Mouse (Mus musculus) urinary bladder, postnatal 14 days (tissue): ENCODE measurements around the gene Tbkbp1.
A peak's percentile ranks its signal among the peaks of the same experiment; 100 is the strongest.

Experiments
- DNase-seq: peaks from one replicate; pipeline ENCODE4 v3.0.0; 2021; ENCODE audit warnings: low spot score

Tbkbp1 gene

DNA sequence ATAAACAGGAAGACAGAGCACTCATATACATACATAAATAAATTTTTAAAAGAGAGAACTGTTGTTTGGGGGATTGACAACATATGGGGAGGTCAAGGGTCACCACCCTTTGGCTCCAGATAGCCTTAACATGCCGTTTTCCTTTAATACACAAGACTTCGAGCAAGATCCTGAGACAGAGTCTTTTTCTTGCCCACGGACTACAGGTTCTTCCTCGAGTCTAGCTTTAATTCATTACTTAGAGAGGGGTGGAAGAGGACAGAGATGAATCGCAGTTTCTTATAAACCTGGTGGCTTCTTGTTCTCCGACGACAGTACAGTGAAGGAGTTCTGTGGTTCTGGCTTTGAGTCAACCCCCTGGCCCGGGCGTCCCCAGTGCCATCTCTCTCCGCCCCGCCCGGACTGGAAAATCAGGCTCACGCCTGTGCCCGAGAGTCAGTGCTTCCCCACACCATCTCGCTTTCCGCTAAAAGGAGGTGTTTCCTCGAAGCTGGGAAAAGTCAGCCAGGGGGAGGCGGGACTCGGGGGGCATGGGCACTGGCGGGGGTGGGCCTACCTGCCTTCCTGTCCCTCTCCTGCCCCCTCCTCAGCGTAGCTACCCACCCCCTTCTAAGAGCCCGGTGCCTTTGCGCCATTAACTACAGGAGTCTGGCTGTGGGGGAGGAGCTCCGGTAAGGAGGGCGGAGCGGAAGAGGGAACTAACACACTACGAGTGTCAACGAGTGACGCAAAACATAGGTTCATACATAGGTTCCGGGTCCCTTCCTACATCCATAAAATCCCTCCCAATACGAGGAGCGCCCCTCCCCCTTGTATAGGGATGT lies 24.4 kb downstream of the Tbkbp1 start:
- DNase-seq: peak; percentile 62

DNA sequence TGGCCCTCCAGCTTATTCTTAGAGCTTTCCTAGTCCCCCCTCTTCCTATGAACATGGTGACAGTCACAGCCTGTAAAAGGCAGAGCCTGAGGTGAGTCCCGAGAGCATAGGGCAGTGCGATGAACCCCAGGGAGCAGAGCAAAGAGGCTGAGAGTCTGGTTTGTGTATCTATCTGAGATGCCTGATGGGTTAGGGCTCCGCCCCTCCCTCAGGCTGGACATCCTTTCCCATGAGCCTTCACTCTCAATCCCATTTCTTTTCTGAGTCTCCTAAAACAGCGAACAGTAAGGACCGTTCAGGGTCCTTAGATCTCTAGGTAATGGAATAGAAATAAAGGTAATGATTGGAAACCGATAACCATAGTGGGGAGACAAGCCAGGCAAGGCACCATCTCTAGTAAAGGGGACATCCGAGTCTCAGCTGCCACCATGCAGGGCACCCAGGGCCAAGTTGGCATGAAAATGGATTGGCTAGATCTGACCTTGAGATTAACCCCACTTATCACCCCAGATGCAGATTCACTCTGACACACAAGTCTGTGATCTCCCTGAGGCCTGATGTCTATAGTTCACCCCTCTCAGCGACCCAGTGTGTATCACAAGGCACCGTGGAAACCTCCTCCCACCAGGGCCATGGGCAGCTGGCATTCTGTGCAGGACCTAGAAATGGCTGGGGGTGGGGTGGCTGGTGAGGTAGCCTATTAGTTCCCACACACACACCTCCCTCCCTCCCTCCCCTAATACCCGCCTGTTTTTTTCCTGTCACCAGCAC lies 26.8 kb downstream of the Tbkbp1 start:
- DNase-seq: no peak

DNA sequence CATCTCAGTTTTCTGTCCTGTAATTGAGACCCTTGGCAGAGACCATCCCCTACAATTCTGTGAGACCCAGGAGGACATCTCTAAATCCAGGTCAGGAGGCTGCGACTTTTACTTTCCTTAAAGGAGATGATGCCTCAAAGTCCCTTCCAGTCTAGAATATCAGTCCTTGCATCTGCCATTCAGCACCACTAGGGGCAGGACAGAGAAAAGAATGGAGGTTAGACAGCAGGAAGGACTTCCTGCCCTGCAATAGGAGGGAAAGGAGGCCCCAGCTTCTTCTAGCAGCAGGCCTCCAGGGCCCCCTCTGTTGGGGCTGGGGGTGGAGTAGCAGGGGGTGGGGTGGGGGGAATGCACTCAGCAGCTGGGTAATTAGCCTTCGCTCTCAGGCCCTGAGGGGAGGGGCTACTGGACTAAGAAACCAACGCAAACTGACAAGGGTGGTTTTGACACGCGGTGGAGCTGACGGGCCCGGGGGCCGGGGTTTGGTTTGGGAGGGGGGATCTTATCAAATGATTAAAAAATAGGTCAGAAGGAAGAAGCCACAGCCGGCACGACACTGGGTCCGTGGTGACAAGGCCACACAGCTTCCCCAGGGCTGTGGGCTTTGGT lies 27.9 kb downstream of the Tbkbp1 start:
- no peak for DNase-seq

DNA sequence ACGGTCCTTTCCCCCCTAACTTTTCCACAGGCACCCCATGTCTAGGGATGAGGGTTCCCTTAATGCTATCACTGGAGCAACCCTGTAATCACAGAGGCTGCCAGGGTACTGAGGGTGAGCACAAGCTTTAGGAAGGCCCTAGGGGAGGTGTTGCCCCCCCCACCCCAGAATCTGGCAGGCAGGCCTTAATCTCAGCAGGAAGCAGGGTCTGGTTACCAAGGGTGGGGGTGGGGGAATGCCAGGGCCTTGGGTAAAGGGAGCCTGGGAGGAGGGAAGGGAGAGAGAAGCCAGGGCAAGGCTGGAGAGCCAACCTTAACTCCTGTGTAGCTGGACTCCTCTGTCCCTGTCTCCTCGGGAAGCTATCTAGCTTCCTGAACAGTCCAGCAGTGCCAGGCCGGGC lies 30.7 kb downstream of the Tbkbp1 start:
- DNase-seq: no peak

DNA sequence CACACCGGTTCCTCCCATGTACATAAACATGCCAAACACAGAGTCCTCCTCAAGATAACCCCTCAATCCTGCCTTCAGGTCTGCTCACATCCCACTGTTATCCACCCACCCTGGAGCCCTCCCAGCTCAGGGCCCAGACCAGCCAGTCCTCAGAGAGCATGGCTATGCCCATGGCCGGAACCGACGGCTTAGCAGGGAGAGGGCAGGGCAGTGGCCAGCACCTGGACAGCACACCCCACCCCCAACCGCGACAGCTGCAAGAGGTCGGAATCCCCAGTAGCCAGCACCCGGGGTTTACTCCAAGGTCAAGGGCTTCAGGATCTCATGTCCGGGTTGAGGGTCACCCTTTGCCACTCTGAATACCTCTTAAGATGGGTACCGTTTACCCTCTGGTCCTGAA lies 31.1 kb downstream of the Tbkbp1 start:
- no peak for DNase-seq

DNA sequence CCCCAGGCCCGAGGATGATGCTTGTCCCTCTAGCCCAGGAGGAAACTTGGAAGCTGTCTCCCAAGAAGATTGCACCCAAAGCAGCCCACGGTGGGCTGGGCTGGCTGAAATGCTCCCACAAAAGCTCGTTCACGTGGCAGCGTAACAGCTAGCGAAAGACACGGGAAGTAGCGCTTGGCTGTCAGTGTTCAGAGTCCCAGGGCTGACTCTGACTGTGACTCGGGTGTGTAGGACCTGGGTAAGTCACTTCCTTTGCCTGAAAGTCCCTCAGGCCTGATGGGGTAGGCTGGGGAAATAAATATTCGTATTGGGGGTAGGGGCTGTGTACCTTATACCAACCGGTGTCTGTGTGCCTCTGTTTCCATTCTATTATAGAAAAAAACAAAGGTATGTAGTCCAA lies 35.5 kb downstream of the Tbkbp1 start:
- DNase-seq: no peak

DNA sequence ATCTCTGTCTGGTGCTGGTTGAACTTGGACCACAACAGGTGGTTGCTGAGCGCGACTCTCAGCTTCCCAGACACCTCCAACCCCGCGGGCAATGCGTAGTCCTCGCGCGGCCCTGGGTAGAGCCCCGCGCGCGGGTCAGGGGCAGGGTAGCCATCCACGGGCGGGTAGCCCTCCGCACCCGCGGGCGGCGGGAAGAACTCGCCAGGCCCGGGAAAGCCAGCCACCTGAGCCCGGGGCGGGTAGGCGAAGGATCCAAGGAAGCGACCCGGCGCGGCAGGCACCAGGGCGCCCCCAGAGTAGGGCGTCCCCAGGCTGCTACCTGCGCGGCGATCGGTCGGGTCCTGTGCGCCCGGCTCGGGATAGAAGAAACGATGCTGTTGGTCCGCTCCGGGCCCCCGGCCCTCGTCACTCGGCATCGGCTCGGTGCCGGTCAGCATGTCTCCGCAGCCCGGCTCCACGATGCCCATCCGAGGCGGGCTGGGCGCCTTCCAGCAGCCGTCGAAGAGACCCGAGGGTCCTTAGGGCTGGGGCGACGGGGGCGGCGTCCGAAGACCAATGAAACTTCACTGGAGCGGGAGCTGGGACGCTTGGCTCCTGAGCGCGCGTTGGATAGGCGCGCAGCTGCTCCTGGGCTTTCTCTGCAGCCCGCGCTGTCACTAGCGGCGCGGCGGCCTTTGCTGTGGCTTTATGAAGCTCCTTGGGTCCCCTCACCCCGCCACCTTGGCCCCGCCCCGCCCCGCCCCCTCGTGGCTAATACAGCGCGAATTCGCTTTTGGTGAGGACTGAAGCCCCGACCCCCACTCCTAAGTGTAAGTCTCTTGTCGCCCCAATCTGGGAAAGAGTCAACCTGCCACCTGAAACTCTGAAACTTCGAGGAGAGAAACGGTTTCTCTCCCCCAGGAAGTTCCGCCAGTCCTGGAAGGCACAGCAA lies 36.4 kb downstream of the Tbkbp1 start, which contains the start of gene Tbx21:
Gene Tbx21 (minus strand): TSS at position 661 of the 931 bp plus-strand sequence.
- no peak for DNase-seq

DNA sequence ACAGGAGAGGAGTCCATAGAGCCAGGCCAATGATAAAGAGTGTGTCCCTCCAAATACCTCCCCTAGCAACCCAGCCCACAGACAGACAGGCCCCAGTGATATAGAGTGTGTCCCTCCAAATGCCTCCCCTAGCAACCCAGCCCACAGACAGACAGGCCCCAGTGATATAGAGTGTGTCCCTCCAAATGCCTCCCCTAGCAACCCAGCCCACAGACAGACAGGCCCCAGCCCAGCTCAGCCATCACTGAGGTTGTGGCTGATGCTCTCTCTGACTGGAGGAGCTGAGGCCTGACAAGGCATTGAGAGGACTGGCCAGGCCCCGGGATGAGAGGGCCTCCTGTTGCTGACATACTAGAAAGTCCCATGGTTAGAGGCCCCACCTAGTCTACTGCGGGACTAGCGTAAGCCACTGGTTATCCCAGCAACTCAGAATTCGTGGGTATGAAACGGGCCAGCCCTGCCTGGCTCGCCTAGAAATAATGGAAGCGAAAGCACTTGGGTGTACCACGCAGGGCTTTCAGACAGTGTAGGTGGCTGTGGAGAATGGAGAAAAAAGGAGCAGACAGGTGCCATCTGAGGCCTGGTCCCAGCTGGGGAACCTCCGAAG lies 38.7 kb downstream of the Tbkbp1 start:
- DNase-seq: no peak

DNA sequence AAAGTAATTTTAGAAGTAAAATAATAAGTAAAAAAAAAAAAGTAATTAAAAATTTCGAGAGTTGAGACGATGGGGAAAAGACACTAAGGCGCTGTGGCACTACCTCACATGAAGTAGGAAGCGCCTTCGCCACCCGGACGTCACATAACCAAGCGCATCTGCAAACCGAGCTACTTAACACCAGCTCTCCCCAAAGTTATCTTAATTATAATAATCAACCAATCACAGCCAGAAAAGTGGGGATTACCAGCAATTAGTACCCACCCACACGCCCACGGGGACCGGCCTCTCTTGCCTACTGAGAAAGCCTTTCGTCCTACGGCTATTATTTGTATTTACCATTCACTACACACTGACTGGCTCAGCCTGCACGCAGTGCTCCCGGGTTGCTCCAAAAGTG lies 42.3 kb downstream of the Tbkbp1 start:
- DNase-seq: no peak

DNA sequence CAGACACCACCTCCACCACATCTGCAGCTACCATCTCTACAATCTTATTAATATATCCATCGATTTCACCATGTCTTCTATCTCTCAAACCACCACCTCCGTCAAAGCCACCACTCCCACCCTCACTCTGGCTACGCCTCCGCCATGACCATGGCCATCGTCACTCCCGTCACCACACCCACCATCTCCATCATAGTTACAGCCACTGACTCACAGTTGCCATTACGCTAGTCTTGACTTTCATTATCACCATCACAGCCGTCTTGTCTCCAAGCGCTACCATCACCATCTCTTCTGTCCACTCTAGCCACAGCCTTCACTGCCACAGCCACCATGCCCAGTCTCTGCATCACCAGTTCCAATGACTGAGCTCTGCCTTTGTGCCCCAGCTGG lies 47.2 kb downstream of the Tbkbp1 start:
- no peak for DNase-seq

DNA sequence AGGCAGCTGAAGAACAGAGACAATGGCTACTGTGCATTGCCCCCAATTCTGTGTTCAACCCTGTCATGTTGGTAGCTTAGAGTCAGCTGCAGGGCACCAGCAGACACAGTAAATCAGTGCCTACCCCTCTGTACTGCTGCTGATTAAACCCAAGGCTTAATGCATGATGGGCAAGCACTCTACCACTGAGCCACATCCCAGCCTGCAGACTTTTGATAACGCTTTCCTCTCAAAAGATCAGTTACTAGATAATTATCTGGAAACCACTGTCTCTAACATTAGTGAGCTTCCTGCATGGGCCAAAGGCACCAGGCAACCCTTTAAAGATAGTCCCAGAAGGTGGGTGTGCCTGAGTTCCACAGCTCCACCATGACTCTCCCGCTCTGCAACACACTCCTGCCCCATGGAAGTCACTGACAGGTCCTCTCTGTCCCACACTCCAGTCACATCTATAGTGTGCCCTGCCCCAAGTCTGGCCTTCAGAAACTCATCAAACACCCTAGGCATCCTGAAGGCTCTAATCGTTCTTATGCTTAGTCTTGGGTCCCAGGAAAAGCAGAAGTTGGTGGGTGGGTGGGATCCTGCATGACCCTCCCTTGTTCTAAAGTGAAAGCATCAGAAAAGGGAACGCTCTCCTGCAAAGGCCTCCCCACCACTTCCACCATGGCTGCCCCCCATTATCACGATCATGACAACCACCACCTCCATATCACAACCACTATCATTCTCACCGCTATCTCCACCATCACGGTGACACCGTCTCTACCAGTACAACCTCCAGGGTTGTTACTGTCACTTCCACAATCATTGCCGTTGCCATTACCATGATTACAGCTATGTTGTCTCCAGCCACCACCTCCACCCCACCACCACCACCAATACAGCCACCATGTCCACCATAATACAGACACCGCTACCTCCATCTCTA lies 47.9 kb downstream of the Tbkbp1 start:
- no peak for DNase-seq

DNA sequence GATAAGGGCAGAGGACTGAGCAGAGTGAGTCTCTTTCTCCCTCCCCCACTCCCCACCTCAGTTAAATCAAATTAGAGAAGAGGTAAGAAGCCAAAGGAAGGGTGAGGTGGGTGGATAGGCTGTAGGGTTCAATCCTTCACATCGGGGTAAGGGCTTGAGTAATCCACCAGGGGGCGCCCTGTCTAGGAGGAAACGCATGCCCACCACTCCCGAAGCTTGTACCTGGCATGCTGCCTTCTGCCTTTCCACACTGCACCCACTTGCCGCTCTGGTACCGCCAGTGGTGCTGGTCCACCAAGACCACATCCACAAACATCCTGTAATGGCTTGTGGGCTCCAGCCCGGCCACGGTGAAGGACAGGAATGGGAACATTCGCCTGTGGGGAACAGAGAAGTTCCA lies 49.6 kb downstream of the Tbkbp1 start:
- DNase-seq: peak; percentile 77

DNA sequence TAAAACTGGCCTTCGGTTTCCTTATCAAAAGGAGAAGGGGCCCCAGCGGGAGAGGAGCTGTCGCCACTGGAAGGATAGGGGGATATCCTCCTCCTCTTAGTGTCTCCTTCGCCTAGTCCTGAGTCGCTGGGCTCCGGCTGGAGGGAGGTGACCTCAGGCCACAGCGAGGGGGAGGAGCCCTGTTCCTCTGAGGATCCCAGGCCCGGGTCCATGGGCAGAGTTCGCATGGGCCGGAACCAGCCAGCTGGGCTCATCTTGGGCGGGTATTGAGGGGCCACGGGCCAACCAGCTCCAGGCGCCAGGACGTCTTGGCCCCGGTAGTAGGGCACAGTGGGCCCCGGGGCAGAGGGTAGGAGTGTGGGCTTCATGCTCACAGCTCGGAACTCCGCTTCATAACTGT lies 52.5 kb downstream of the Tbkbp1 start:
- DNase-seq: peak; percentile 8

DNA sequence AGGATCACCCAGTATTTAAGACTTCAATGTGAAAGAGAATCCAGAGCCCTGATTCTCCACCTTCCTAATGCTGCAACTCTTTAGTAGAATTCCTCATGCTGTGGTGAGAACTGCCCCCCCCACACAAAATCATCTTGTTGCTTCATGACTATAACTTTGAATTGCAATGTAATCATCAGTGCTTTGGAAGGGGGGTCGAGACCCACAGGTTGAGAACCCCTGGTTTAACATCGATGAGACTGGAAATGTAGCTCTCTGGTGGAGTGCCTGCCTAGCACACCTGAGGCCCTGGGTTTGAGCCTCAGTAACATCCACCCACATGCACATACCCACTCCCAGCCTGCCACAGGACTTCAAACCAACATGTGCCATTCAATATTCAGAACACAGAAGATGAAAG lies 56.7 kb downstream of the Tbkbp1 start:
- DNase-seq: no peak

DNA sequence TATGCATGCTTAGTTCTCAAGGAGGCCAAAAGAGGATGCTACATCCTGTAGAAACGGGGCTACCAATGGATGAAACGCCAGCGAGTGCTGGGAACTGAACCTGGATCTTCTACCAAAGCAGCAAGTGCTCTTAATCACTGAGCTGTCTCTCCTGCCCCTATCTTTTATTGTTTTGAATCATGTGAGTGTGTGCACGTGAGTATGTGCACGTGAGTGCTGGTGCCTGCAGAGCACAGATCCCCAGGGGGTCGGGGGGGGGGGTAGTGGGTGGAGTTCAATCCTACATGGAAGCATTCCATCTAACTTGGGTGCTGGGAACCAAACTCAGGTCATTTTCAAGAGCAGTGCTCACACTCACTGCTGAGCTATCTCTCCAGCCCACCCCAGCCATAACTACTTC lies 64.9 kb downstream of the Tbkbp1 start:
- no peak for DNase-seq
